Mouse (Mus musculus) embryonic fibroblast, embryonic 13.5 days (primary cell): ENCODE data around the gene Slc35e4. TPM values are rescaled to one million over a fixed set of nuclear protein-coding genes. Genes with fewer than 3 reads are reported as not detected.

ENCODE experiments used
- H3K27ac ChIP-seq: 2 replicates; pipeline ENCODE4 v1.5.1; 2012; ENCODE audit warnings: low read length, control low read depth, inconsistent platforms; ENCODE audit not compliant: insufficient read depth
- H3K4me1 ChIP-seq: 2 replicates; pipeline ENCODE4 v1.6.1; 2011; ENCODE audit warnings: low read length; ENCODE audit not compliant: control insufficient read depth, insufficient read depth
- H3K4me3 ChIP-seq: 2 replicates; pipeline ENCODE4 v1.5.1; 2011; ENCODE audit warnings: mild to moderate bottlenecking, control low read depth, low read length; ENCODE audit not compliant: insufficient read depth
- CTCF ChIP-seq: IDR thresholded peaks from 2 replicates; pipeline ENCODE4 v1.5.1; 2011; ENCODE audit warnings: mild to moderate bottlenecking, control low read depth, low read length, moderate library complexity, borderline replicate concordance; ENCODE audit not compliant: insufficient read depth
- POLR2A ChIP-seq: IDR thresholded peaks from 2 replicates; pipeline ENCODE4 v1.6.1; 2011; ENCODE audit warnings: low read depth, mild to moderate bottlenecking, control low read depth, low read length, moderate library complexity
- polyA plus RNA-seq: library from polyadenylated mRNA; stranded (reverse); fragments of >200 nt; gene quantifications from 2 replicates; pipeline ENCODE4 v1.2.4, GENCODE M21; 2011; ENCODE audit warnings: low read depth; ENCODE audit not compliant: missing spikeins, insufficient read length

The Slc35e4 gene
- polyA plus RNA-seq, 1 experiment, result 12.0 TPM

- 0 out of 2 replicates have a peak, but pooled peaks cover 2% of the 10 kb centered on the region for H3K4me1 ChIP-seq
- TF ChIP-seq POLR2A, result no peak
- no peak for TF ChIP-seq CTCF
- H3K4me3 ChIP-seq, result no peak overlapping the region
Observed at GRCm38 (mm10) chr11:3903046-3903445, 11.4 kb downstream of the Slc35e4 start.

GRCm38 (mm10) chr11:3902516-3902915, 11.9 kb downstream of the Slc35e4 start:
- H3K27ac ChIP-seq, result no peak overlapping the region
- no peak overlapping the region for H3K4me3 ChIP-seq
- TF ChIP-seq POLR2A (no peak), CTCF (no peak)
- H3K4me1 ChIP-seq, result 0 out of 2 replicates have a peak, but pooled peaks cover 2% of the 10 kb centered on the region

More at GRCm38 (mm10) chr11:3903046-3903445, 11.4 kb downstream of the Slc35e4 start:
- no peak overlapping the region for H3K27ac ChIP-seq

GRCm38 (mm10) chr11:3900296-3900695, 14.2 kb downstream of the Slc35e4 start:
- no peak overlapping the region for H3K27ac ChIP-seq
- no peak overlapping the region for H3K4me3 ChIP-seq
- TF ChIP-seq POLR2A, result no peak
- TF ChIP-seq CTCF, result no peak
- H3K4me1 ChIP-seq, result 0 out of 2 replicates have a peak, but pooled peaks cover 2% of the 10 kb centered on the region

- Histone ChIP-seq H3K4me3 (no peak overlapping the region), H3K27ac (no peak overlapping the region), H3K4me1 (0 out of 2 replicates have a peak, but pooled peaks cover 2% of the 10 kb centered on the region)
- TF ChIP-seq POLR2A (no peak), CTCF (no peak)
Observed at GRCm38 (mm10) chr11:3895933-3896332, 18.5 kb downstream of the Slc35e4 start.

GRCm38 (mm10) chr11:3895458-3895857, 19.0 kb downstream of the Slc35e4 start:
- 0 out of 2 replicates have a peak, but pooled peaks cover 2% of the 10 kb centered on the region for H3K4me1 ChIP-seq
- peak overlapping the region; percentile 62 for H3K4me3 ChIP-seq
- no peak for TF ChIP-seq CTCF
- no peak for TF ChIP-seq POLR2A
- H3K27ac ChIP-seq, result peak overlapping the region; percentile 14

- peak within 1 kb of the TSS; percentile 14 for H3K27ac ChIP-seq
- TF ChIP-seq CTCF (no peak), POLR2A (peak; percentile 54)
- peak within 1 kb of the TSS; percentile 62 for H3K4me3 ChIP-seq
- H3K4me1 ChIP-seq, result no peaks in the 10 kb centered on the region
Observed at GRCm38 (mm10) chr11:3894406-3895281, 19.8 kb downstream of the Slc35e4 start, which contains the start of the genes 4921536K21Rik and Dusp18. TSS of gene 4921536K21Rik (minus strand) at chr11:3895098. TSS of gene Dusp18 (plus strand) at chr11:3895240.

- no peaks in the 10 kb centered on the region for H3K4me1 ChIP-seq
- no peak overlapping the region for H3K4me3 ChIP-seq
- no peak overlapping the region for H3K27ac ChIP-seq
- TF ChIP-seq POLR2A (no peak), CTCF (no peak)
Observed at GRCm38 (mm10) chr11:3893970-3894369, 20.5 kb downstream of the Slc35e4 start.

- TF ChIP-seq CTCF (no peak), POLR2A (no peak)
- H3K27ac ChIP-seq, result no peak overlapping the region
- H3K4me1 ChIP-seq, result no peaks in the 10 kb centered on the region
- H3K4me3 ChIP-seq, result no peak overlapping the region
Observed at GRCm38 (mm10) chr11:3887331-3887730, 27.1 kb downstream of the Slc35e4 start.

GRCm38 (mm10) chr11:3883711-3884110, 30.8 kb downstream of the Slc35e4 start:
- TF ChIP-seq POLR2A (no peak), CTCF (no peak)
- H3K27ac ChIP-seq, result no peak overlapping the region
- no peaks in the 10 kb centered on the region for H3K4me1 ChIP-seq
- no peak overlapping the region for H3K4me3 ChIP-seq

- TF ChIP-seq POLR2A (no peak), CTCF (peak; percentile 53; the same call in 1 of the 2 replicates)
- no peaks in the 10 kb centered on the region for H3K4me1 ChIP-seq
- H3K27ac ChIP-seq, result no peak overlapping the region
- no peak overlapping the region for H3K4me3 ChIP-seq
Observed at GRCm38 (mm10) chr11:3879836-3880235, 34.6 kb downstream of the Slc35e4 start.
